Mouse (Mus musculus): ENCODE results near the gene Ube4b. TPM values are rescaled to one million over a fixed set of nuclear protein-coding genes. Genes with fewer than 3 reads are reported as not detected.

The Ube4b gene
- total RNA-seq, 1 experiment from 2014 or later = 111 TPM

- DNase-seq = no peak
Observed at GRCm38 (mm10) chr4:149395581-149395980, 31.0 kb downstream of the Ube4b start.

DNA sequence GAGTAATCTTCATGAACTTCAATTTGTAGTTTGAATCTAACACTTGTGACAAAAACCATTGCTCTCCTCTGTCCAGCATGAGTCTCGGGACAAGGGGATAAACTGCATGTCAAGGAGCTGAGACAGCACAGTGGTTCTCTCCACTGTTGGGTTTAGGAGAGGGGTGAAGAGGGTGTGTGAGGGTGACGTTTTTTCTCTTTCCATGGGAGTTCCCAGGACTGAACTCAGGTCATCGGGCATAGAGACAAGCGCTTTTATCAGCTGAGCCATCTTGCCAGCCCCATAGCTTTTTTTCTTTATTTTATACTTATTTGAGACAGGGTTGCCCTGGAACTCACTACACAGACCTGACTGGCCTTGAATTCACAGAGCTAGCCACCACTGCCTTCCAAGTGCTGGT is 32.3 kb downstream of the Ube4b start:
- no peak for DNase-seq

DNA sequence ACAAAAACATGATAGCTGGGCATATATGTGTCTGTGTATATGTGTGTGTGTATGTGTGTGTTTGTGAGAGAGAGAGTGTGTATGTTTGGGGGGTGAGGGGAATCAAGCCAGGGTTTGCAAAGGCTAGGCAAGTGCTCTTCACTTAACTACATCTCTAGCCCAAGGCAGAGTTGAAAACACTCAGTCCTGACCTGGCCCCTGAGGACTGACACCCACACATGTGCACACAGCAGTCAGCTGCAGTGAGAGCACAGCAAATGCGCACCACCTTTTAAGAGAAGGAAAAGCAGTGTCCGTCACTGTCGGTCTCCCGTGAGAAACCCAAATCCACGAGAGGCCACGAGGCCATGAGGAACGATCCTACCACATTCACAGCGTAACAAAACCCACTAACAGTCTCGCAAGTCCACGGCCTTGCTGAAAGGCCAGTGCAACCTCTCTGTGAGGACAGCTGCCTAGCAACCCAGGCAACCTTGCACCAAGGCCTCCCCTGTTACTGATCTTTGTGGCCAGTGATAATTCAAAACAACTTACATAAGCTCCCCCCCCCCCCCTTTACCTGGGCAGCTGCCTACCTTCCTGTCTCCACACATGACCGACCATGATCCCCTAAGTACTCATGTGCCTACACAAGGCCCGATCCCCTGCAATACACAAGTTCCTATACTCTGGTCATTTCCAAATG is 33.1 kb downstream of the Ube4b start:
- DNase-seq = peak; percentile 52

GRCm38 (mm10) chr4:149392359-149392758 is 34.2 kb downstream of the Ube4b start:
- no peak for DNase-seq

- no peak for DNase-seq
Observed at GRCm38 (mm10) chr4:149381001-149381400, 45.5 kb downstream of the Ube4b start.

GRCm38 (mm10) chr4:149379881-149380280 is 46.7 kb downstream of the Ube4b start:
- no peak for DNase-seq

GRCm38 (mm10) chr4:149378819-149379218 is 47.7 kb downstream of the Ube4b start:
- DNase-seq = no peak

- no peak for DNase-seq
Observed at GRCm38 (mm10) chr4:149376034-149376433, 50.5 kb downstream of the Ube4b start.

DNA sequence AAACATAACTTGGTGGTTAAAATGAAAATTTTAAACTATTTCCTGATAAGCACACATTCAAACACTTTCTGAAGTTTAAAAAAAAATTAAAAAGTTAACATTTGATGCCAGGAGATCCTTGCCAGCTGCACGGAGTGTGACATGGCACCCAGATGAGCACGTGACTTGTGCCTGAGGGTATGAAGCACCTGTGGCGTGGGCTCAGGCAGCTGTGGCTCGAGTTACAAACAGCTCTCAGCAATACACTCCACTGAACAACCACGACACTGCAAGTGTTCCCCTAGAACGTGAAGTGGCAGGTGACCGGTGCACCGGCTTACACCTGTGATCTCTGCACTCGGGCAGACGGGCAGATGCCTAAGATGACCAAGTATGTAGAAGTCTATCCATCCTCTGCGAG is 51.9 kb downstream of the Ube4b start:
- no peak for DNase-seq

- DNase-seq = no peak
Observed at GRCm38 (mm10) chr4:149373927-149374326, 52.6 kb downstream of the Ube4b start.

DNA sequence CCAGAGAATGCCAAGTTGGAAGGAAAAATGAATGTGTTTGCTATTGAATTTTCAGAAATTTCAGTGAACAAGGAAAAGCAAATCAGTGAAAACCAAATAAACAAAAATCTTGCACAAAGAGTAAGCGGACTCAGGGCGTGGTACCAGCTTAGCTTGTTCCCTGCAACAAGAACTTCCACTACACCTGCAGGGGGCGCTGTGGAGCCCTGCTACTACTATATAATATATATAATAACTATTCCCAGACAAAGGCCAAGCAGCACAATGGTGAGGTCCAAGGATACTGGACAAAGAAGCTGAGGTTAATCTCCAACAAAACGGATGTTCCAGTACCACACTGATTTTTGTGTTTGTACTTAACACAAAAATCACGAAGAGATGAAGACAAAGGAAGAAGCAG is 53.1 kb downstream of the Ube4b start:
- DNase-seq = peak; percentile 66

GRCm38 (mm10) chr4:149365702-149366370 is 60.7 kb downstream of the Ube4b start:
- DNase-seq = no peak

GRCm38 (mm10) chr4:149364896-149365295 is 61.7 kb downstream of the Ube4b start:
- DNase-seq = peak; percentile 42

- DNase-seq = no peak
Observed at GRCm38 (mm10) chr4:149361051-149361450, 65.5 kb downstream of the Ube4b start.

DNA sequence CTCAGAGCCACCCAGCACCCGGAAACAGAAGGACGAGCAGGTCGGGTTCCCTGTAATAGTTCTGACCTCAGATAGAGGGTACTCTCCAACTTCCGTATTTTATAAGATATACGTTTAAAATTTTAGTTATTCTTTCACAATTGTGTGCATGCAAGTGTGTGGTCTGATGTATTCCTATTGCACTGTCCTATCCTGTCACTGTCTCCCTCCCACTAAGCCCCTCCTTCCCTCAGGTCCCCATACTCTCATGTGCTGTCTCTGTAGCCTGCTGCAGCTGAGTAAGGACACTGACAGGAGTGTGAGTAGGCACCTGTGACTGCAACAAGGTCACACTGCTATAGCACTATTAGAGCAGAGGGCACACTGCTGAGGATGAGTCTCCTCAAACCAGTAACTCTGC is 65.9 kb downstream of the Ube4b start:
- no peak for DNase-seq

- no peak for DNase-seq
Observed at GRCm38 (mm10) chr4:149357982-149358381, 68.6 kb downstream of the Ube4b start.

DNA sequence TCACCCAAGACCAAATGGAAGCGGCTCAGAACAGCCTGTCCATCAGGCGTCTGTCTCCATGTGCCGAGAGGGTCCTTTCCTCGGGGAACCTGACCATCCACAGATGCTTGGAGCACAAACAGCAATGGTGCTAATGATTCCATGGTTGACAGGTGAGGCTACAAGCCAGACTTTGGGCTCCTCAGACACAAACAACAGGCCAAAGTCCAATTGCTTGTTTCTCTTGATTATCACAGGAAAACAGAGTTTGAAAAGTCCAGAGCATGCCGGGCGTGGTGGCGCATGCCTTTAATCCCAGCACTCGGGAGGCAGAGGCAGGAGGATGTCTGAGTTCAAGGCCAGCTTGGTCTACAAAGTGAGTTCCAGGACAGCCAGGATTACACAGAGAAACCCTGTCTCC is 71.9 kb downstream of the Ube4b start:
- no peak for DNase-seq

DNA sequence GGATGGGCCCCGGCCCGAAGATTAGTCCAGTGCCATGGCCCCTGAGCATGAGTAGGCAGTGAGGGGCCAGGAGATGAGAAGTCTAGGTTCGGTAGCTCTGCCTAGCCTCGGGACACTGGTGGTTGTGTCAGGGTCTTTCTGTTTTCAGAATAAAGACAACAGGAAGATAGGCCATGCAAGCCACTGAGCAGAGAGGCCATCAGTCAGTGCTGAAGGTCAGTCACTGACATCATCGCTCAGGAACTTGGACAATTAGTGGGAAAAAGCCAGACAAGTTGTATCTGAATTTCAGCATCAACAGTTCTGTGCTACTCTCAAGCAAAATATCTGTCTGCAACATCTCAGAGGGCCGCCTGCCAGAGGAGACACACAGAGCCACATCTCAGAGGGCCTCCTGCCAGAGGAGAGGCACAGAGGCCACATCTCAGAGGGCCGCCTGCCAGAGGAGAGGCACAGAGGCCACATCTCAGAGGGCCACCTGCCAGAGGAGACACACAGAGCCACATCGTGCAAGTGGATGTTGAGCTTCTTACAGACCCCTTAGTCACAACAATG is 74.9 kb downstream of the Ube4b start:
- DNase-seq = peak; percentile 61

DNA sequence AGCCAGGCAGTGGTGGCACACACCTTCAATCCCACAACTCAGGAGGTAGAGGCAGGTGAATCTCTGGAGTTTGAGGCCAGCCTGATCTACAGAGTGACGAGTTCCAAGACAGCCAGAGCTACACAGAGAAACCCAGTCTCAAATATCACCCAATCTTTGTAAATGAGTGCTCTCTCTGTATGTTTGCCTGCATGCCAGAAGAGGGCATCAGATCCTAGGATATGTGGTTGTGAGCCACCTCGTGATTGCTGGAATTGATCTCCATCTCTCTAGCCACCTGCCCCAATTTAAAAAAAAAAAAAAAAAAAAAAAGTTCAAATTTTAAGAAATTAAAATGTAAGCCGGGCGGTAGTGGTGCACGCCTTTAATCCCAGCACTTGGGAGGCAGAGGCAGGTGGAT is 77.6 kb downstream of the Ube4b start:
- no peak for DNase-seq

- DNase-seq = no peak
Observed at GRCm38 (mm10) chr4:149345873-149346272, 80.7 kb downstream of the Ube4b start.

DNA sequence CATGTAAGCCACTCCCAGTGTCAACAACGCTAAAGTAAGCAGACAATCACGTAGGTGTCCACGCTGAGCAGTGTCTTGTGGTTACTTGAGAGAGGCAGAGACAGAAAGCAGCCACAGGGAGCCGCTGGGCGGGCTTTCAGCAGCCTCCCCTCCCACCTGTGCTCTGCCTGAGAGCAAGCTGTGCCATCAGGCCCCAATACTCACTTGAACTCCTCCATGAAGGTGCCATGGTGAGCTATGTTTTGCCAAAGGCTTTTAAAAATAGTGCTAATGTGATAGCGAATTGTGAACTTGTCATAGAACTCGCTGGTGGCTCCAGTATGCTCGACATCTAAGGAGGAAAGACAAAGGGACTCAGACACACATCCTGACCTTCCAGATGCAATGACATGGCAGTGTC is 82.2 kb downstream of the Ube4b start:
- no peak for DNase-seq

DNA sequence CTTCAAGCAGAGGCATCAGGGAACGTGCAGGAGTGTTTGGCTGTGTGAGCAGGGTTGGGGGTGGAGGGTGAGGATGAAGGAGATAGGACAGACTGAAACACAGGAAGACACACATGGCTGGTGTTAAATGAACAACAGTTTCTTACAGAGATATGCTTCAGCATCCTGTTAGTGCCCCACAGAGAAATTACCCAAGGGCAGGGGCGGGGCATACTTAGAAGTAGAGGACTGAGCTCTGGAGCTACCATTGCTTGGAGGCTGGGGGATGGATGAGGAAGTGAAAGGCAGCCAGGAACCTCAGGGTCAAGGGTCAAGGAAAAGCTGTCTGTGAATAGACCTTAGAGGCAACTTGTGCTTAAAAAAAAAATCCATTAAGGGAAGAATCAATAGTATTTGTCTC is 85.9 kb downstream of the Ube4b start:
- DNase-seq = no peak

DNA sequence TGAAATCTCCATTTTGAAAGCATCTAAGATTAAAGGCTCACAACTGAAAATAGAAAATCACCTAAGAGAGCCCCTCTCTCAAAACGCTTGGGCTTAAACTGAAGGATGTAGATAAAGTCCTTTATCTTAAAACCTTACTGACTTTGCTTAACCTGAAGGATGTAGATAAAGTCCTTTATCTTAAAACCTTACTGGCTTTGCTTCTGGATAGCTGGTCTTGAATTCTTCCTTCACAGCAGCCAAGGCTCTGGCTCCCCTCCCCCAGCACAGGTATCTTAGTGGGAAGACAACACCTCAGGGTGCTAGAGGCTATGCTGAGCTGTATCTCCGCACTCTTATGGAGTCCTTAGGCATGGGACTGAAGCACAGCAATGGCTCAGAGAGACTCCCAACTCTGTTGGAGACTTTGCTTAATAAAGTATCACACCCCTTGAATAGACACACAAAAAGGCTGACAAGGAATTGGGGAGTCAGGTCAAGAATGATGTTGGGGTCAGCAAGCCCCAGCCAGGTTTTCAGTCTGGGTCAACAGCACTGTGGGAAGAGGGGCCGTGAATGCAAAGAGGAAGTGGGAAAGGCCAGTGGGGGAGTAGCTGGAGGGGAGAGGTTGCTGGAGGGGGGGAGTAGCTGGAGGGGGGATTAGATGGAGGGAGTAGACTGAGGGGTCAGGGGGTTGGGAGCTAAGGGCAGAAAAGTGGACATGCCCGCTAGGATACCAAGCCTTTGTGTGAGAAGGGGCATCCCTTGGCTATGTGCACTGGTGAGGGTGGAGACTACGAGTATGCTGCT is 86.9 kb downstream of the Ube4b start:
- DNase-seq = no peak

Data from adrenal gland, postnatal 25 days (tissue).